Mouse (Mus musculus): ENCODE measurements around the gene 6030408B16Rik.

DNA sequence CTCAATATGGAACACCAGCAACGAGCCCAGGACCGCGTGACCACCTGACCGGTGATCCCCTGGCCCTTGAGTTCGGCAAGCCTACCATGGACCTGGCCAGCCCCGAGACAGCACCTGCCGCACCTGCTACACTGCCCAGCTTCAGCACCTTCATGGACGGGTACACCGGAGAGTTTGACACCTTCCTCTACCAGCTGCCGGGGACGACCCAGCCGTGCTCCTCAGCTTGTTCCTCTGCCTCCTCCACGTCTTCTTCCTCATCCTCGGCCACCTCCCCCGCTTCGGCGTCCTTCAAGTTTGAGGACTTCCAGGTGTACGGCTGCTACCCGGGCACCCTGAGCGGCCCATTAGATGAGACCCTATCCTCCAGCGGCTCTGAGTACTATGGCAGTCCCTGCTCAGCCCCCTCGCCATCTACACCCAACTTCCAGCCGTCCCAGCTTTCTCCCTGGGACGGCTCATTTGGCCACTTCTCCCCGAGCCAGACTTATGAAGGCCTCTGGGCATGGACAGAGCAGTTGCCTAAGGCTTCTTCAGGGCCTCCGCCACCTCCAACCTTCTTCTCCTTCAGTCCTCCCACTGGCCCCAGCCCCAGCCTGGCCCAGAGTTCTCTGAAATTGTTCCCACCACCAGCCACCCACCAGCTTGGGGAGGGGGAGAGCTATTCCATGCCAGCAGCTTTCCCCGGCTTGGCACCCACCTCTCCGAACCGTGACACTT is 22.8 kb upstream of the 6030408B16Rik start:
- TF ChIP-seq CTCF (IDR thresholded peaks at IDR 0.05; ENCODE audit: low read depth) (no peak), EP300 (IDR thresholded peaks at IDR 0.05; ENCODE audit: low read depth) (no peak)
